Mouse (Mus musculus): Measurements from ENCODE around the gene Cbfa2t3.

DNA sequence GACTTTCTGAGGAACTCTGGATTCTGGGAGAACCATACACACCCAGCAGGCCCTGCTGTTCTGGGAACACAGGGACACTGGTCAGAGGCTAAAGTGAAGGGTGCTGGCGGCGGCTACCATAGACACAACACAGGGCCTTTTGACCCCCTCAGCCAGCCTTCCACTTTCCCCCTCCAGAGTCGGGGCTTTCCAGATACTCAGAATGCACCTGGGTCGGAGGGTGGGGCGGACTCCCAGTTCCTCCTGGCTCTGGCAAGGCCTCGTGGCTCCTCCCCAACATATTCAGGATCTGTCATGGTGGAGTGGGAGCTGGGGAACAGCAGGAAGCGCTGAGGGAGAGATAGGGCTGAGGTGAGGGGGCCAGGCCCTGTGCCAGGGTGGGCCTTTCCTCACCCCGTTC, 6.8 kb downstream of the Cbfa2t3 start:
- TF ChIP-seq POLR2A (IDR thresholded peaks at IDR 0.05; ENCODE audit: low read depth, low read length) (no peak), CTCF (IDR thresholded peaks at IDR 0.05; ENCODE audit: borderline replicate concordance, insufficient read depth, low read length) (no peak)
